Mouse (Mus musculus): ENCODE results near the gene Ltbp3.

Gene Ltbp3

GRCm38 (mm10) chr19:5793917-5794770 is 53.4 kb downstream of the Ltbp3 start:
- DNase-seq, result peak in 1 of 2 experiments; percentile 33

GRCm38 (mm10) chr19:5794771-5795576 is 54.3 kb downstream of the Ltbp3 start:
- peak in 1 of 2 experiments; percentile 28 for DNase-seq

GRCm38 (mm10) chr19:5795668-5796572 is 55.2 kb downstream of the Ltbp3 start:
- peak in 1 of 2 experiments; percentile 17 for DNase-seq

GRCm38 (mm10) chr19:5796573-5797111 is 55.9 kb downstream of the Ltbp3 start:
- peak in 1 of 2 experiments; percentile 28 for DNase-seq

GRCm38 (mm10) chr19:5797381-5798111 is 56.8 kb downstream of the Ltbp3 start:
- DNase-seq, result peak in 1 of 2 experiments; percentile 27

- DNase-seq, result peak in 1 of 2 experiments; percentile 39
Observed at GRCm38 (mm10) chr19:5798700-5799479, 58.2 kb downstream of the Ltbp3 start.

- DNase-seq, result peak in 1 of 2 experiments; percentile 31
Observed at GRCm38 (mm10) chr19:5799566-5800349, 59.1 kb downstream of the Ltbp3 start.

- peak in 1 of 2 experiments; percentile 14 for DNase-seq
Observed at GRCm38 (mm10) chr19:5800350-5800631, 59.6 kb downstream of the Ltbp3 start.

GRCm38 (mm10) chr19:5800632-5801431 is 60.1 kb downstream of the Ltbp3 start:
- DNase-seq, result peak in 1 of 2 experiments; percentile 52

- no peak for DNase-seq
Observed at GRCm38 (mm10) chr19:5801432-5801964, 60.8 kb downstream of the Ltbp3 start.

- DNase-seq, result peak; percentile 90 to 97
Observed at GRCm38 (mm10) chr19:5802011-5802786, 61.5 kb downstream of the Ltbp3 start.

- no peak for DNase-seq
Observed at GRCm38 (mm10) chr19:5802787-5803040, 62.0 kb downstream of the Ltbp3 start.

- peak; percentile 96 to 100 for DNase-seq
Observed at GRCm38 (mm10) chr19:5803041-5803880, 62.6 kb downstream of the Ltbp3 start.

- DNase-seq, result no peak
Observed at GRCm38 (mm10) chr19:5803881-5804279, 63.2 kb downstream of the Ltbp3 start.

- peak in 1 of 2 experiments; percentile 47 for DNase-seq
Observed at GRCm38 (mm10) chr19:5804371-5804899, 63.7 kb downstream of the Ltbp3 start.

- peak in 1 of 2 experiments; percentile 35 for DNase-seq
Observed at GRCm38 (mm10) chr19:5806051-5806808, 65.5 kb downstream of the Ltbp3 start.
